Mouse (Mus musculus) right cerebral cortex, postnatal 36 days (tissue): ENCODE measurements at regions not wholly inside any gene's neighbourhood (a gene's known extent, or its start where the extent isn't known, plus 50 kb on each side); places are given as distances from the start of the nearest gene placed in this dataset.

ENCODE experiments used
- DNase-seq, 2 experiments: peaks; one replicate each; pipeline ENCODE4 v3.0.0; 2022; ENCODE audit warnings: low spot score in 2 of 2, mixed read lengths in 1 of 2

DNA sequence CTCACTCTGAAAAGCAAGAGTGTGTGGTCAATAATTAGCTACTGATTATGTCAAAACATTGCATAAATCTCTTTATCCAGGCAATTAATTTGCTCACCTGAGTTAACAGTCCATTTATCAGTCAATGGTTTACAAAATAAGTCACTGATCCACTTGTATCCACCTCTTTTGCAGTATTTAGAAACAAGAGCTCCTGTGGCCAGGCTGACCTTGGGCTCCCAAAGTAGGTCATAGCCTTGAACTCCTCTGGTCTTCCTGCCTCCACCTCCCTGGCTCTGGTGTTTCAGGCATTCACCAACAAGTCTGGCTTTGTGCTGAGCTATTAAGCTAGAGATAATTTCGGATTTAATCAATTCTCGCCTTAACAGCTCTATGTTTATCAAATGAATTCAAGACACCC lies 675.8 kb upstream of the Tmem132c start:
- no peak for DNase-seq

DNA sequence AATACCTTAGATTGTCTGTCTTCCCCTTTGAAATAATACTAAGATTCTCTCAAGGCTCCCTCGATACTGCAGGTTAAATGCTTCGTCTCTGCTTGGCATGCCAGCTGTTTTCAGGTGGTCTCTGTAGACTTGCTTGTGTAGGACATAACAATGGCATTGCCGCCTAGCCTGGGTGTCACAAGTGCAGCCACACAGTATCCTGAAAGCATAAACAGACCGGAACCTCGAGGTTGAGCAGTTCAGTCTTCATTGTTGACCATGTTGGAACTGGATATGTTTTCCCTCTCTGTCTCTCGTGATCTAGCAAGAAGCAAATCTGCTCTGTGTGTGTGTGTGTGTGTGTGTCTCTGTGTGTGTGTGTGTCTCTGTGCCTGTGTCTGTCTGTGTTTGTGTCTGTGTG lies 675.4 kb upstream of the Tmem132c start:
- no peak for DNase-seq

DNA sequence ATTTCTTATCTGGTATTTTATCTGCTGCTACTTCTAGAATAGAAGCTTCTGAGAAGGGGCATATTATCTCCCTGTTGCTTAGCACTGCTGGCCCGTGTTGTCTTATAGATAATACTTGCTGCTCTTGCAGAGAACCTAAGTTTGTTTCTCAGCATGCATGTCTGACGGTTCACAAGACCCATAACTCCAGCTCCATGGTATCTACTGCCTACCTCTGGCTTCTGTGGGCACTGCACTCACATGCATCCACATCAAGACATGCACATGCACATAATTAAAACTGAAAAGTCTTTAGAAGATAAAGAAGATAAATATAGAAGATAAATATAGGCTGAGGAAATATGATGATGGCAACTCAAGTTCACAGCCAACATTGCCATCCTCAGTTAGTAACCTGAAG lies 667.8 kb upstream of the Tmem132c start:
- no peak for DNase-seq

DNA sequence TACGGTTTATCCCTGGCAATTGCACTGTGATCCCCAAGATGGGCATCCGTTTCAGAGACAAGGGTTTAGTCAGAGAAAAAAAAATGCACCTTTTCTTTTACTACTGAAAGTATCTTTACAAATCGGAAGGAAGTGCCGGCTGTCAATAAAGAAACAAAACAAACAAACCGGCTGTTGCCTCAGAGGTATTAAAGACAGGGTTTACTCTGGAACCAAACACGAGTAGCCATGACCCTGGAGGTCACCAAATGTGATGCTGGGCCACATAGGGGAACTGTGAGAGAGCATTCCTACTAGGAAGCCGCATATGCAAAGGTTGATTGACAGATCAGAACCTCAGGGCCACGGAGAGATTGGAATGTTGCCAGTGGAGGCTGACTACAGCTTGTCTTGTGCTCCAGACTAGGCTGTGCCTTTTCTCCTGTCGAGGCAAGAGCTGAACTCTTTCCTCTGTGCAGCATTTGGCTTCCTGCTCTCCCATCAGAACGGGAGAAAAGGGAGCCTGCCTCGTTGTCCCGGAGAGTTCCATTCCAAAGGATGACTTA lies 643.8 kb upstream of the Tmem132c start:
- DNase-seq, result no peak

DNA sequence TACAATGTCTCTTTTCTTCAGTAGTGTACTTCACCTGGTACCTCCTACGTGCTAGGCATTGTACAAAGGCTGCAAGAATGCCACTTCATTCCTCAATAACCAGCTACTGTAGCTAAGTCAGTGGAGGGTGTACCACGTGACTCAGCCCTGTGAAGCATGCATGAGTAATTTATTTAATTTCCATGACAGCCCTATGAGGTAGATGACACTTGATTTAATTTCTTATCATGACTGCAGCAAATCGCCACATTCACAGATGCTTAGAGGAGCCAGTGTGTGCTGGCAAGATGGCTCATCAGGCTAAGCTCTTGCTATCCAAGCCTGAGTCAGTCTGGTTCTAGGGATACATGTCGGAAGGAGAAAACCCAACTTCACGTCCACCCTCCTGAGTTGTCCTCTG lies 642.0 kb upstream of the Tmem132c start:
- DNase-seq, result no peak

DNA sequence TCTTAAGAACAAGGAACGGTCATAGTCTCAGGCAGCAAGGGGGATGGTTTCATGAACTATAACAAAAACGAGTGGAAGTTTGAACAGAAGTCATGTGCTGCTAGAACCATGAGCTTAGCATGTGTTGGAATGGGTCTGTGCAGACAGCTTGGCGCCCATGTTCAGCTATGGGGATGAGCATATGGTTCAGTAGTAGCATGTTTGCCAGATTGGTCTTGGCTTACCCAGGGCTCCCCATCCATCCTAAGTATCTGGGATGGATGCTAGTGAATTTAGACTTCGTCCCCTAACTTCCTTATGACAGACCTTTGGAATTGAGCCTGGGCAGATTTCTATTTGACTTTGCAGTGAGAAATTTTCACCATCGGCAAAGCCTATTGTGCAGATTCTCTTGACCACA lies 634.9 kb upstream of the Tmem132c start:
- no peak for DNase-seq

DNA sequence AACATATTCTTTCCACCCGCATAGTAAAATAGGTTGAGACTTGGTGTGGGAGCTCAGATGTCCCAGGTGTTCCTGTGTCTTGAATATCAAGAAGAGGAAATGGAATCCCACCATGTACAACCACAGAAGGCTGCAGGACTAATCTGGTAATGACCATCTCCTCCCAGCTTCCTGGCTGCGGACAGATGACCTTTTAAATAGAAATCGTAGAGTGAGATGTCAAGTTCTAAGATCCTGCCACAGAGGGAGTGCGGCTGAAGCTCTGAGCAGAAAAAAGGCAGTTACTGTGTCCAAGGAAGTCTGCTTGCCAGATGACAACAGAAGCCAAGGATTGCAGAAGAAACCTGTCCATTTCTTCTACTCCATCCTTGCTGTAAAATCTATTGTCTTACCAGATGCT lies 629.0 kb upstream of the Tmem132c start:
- DNase-seq, result no peak

DNA sequence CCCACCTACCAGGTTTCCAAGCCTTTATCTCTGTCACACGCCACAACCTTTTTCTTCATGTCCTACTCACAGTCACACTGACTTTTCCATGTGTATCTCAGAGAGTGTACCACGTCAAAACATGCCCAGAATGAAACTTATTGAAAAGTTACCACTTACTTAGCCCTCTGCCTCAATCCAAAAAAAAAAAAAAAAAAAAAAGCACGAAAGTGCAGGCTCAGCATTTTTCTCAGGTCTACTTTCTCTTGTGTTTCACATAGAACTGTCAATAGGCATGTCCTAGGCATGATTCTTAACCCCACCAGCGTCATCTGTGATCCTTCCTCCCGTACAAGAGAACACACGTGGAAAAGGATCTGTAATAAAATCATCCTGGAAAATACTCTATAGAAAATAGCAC lies 619.1 kb upstream of the Tmem132c start:
- no peak for DNase-seq

DNA sequence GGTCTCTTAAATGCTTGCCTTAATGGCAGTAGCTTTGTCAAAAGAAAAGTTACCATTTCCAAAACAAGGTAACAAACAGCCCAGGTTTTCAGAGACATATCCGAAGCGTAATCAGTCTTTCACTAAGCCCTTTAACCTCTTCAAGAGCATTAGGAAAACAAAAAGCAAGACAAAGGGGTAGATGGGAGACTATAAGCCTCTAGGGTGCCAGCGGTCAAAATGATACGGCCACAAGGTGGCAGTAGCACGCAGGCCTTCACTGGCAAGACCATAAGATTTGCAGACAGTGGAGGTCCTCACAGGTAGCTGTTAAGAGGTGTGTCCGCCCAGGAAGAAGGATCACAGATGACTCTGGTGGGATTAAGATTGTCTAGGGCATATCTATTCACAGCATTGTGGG lies 618.4 kb upstream of the Tmem132c start:
- DNase-seq, result peak; percentile 27 to 42

DNA sequence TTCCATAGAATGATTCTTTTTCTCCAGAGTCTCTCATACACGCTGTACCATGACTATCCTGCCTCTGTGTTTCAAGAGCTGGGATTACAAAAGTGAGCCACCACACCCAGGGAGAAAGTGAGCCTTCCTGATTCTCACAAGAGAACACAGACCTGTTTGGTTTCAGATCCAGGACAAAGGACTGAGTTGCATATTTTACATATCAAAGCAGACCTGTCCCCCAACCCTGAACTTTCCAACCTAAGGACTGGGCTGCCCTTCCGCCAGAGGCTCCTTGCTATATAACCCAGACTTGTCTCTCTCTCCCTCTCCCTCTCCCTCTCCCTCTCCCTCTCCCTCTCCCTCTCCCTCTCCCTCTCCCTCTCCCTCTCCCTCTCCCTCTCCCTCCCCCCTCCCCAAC lies 611.8 kb upstream of the Tmem132c start:
- DNase-seq, result no peak

DNA sequence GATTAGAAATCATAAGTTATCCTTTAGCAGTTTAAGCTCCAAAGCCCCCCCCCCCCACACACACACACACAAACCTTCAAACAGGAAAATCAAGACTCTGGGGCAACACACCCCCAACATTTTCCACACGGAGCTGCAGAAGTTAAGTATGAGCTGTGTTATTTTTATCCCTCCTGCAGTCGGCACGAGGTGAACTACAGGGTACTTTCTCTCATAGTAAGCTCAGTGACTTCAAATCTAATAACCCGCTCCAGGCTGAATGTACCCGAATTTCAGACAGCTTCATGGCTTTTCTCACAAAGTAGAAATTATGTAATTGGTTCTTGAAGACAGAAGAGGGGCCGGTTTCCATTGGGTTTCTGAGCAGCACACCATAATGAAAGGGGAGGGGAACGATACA lies 591.2 kb upstream of the Tmem132c start:
- DNase-seq, result no peak

DNA sequence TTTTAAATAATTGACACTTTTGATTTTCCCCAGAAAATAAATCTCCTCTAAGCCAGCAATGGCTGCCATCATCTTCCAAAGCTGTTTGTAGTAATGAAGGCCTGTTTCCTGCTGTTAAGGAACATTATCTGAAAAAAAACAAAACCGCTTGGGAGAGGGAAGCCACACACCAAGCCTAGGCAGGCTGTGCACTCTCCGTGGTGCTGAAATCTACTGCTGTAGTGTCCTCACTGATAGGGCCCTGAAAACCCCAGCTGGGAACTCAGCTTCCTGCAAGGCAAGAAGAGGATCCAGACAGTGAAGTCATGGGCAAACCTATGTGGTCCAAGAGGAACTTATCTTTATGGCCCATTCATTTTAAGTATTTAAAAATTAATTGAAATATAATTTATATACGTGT lies 590.2 kb upstream of the Tmem132c start:
- no peak for DNase-seq

DNA sequence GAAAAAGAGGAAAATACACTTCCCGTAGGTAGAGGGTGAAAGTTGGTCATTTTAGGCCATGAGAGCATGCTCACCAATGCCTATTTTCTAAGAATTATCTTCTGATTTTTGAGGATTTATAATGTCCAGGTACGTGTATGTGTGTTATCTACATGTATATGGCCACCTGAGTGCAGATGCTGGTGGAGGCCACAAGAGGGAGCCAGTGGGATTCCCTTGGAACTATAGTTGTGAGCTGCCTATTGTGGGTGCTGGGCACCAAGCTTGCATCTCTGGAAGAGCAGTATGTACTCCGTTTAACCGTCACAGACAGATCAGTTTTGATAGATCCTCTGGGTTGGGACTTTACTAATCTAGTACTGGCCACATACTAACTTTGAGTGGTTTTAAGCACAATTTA lies 579.0 kb upstream of the Tmem132c start:
- DNase-seq, result no peak

DNA sequence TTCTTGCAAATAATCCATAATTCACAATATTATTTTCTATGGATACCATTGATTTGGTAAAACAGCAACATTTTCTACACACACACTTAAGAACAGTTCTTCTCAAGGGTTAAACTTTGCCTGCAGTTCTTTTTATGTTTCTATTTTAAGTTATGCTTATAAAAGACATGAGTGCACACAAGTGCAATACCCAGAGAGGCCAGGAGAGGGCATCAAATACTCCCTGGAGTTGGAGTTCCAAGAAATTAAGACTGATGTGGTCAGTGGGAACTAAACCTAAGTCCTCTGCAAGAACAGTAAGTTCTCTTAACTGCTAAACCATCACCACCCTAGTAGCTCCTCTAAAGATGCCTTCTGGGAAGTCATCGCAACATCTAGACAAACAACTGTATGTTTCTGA lies 570.5 kb upstream of the Tmem132c start:
- no peak for DNase-seq

DNA sequence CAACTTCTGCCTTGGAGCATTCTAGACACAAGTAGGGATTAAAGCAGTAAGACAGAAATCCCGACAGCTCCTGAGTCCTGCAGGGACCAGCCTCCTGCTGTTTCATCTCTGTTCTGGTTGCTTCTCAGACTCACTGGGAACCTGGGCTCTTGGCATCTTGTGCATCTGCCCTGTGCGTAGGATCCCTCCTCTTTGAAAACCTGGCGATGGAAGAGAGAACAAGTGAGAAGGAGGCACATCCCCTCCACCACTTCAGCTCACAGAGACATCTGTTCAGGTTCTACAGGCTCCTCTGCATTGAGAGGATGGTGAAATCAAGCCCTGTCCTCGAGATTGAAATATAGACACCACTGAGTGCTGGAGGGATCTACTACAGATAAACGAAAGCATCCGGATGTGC lies 561.3 kb upstream of the Tmem132c start:
- peak; percentile 9 to 22 for DNase-seq

DNA sequence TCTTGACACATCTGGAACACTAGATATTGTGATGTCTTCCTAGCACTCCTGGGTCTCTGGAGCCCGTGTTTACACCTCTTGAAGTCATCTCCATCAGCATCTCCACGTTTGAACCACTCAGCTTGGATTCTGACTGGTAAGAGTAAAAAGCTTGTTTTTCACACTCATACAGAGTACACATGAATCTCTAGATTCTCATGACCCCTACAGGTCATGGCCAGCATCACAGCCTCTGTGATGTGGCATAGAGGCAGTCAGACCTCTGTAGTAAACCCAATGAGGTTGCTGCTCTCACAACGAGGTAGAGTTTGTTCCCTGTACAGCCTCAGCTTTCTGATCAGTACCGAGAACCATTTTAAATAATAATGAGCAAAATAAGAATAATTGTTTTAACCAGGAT lies 542.3 kb upstream of the Tmem132c start:
- no peak for DNase-seq

DNA sequence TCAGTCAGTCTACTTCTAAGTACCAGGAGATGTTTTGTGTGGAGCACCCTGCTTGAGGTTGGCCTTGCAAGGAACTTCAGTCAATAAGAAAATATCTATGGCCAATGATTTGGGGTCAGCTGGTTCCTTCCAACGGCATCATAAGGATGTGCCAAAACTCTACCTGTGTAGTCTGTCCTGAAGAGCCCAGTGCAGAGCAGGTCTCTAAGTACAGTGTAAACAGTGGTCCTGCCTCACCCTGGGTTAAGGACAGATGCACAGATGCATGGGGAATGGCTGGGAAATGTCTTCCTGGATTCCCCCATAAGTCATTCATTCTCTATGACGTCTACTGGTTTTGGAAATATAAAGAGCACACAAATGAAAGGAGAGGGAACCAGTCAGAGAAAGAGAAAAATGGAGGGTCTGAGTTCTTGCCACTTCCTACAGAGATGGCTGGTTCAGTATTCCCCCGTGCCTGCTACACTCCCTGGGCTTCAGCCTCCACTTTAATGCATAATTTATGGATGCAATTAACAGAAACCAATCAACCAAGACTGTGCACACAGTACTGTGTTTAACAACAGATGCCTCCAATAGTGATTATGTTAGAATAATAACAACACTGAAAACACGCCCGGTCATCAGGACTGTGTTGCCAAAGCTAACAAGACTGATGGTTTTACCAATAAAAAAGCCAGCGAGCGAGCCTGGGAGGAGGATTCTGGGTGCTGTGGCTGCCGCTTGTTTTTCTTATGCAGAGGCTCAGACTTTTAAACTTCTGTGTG lies 537.9 kb upstream of the Tmem132c start:
- DNase-seq, result no peak

DNA sequence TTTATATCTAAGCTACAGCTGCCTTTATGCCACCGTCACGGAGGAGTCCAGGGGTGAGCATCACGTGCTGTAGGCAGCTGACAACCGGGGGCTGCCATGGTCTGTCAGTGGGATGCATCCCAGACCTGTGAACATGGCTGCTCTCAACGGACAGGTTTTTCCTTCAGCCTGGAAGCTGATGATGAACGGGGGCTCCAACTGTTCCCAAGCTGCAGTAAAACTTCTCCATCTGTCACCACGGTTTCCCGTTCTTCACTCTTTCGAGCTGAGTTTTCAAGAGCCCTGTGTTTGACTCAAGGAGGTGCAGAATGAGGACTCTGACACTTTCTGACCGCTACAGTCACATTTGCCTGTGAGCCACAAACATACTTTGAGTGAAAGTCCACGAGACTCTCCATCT lies 535.7 kb upstream of the Tmem132c start:
- DNase-seq, result no peak

DNA sequence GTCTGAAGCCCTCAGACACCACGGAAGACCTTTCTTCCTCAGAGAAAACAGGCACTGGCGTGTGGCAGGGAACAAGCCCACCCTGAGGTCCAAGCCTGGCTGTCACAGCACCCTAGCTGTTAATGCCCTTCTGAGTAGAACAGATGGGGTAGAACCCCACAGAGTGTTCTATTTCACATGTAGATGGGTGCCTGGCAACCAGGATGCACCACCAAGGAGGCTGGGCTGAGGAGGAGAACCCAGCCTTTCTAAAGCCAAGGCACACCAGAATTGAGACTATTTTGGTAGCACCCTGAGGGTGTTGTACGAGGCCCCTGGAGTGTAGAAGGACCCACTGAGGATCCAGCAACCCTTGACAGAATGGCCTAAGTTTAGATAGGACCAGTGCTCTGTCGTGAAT lies 534.9 kb upstream of the Tmem132c start:
- DNase-seq, result no peak

DNA sequence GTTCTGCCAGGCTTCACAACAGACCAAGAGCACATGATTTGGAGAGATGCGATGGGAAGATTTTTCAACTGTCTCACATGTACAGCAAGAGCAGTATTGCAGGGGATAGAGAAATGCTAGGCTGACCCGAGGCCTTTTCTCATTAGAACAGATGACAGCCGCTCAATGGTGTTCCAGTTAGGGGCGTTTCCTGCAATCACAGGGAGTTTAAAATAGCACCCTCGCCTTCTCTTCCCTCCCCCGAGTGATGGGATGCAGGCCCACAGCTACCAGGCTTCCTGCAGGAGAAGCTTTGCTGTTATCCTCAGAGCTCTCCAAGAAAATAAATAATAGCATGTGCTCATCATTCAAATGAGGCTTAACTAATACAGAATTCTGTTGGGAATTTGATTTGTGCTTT lies 526.9 kb upstream of the Tmem132c start:
- no peak for DNase-seq

DNA sequence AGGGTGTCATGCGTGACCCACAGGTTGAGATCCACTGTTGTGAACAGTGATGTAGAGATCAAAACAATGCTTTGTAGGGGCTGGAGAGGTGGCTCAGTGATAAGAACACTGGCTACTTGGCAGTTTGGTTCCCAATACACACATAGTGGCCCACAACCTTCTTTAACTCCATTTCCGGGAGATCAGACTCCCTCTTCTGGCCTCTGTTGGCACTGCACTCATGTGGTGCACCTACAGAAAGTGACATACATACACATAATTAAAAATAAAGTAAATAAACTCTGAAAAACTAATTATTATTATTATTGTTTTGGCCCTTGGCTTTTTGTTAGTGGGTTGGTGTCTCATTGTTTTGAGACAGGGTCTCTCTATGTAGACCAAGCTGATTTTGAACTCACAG lies 523.2 kb upstream of the Tmem132c start:
- no peak for DNase-seq

DNA sequence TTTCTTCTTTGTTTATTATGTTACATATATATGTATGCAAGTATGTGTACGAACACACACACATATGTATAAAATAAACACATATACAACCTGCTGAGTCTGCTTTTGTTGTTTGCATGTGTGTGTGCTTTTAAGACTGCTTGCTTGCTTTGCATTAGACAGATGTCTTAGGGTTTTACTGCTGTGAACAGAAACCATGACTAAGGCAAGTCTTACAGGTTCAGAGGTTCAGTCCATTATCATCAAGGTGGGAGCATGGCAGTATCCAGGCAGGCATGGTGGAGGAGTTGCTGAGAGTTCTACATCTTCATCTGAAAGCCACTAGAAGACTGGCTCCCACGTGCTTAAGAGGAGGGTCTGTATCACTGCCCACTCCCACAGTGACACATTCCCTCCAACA lies 520.3 kb upstream of the Tmem132c start:
- DNase-seq, result no peak

DNA sequence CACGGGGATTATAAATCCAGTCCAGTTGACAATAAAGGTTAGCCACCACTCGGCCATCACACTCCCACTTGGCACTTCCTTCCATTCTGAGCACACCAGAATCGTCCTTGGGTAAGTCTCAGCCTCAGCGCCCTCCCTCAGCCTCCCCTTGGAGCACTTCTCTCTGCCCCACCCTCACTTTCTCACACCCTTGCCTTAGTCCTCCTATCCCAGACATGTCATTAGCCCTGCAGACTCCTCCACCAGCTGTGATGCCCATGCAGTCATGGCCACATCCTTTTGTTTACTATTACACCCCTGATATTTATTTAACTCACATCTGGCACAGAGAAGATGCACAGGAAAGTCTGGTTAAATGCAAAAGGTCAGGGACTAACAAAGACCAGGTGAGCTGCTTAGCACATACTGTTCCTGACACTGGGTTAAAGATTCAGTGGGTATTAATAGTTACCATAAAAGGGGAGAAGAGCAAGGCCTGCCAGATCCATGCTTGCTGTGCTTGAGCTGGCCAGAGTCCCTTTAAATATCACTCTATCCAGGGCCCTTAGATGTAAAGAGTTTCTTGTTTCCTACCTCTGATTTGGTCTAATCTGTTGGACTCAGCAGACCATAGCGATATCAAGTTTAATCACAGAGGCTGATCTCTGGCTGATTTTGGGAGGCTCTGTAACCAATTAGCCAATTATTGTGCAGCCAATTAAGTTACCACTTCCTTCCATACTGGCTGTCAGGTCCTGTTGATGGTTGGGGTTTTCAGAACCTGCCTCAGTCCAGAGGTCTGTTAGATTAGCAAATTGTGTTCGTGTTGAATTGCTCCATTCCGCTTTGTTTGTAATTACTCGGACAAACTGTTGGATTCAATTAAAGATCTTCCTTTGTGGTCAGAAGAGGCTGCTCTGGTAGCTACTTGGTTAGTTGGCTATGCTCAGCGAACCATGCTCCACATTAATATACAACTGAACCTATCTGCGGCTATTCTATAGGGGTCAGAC lies 518.0 kb upstream of the Tmem132c start:
- no peak for DNase-seq
